Comparison of ENCODE assay signal across 21 mouse cellular contexts in genomic region chr11:104096536-104096935, GRCm38 (mm10). TPM values are rescaled to one million over a fixed set of nuclear protein-coding genes. Genes with fewer than 3 reads are reported as not detected.
"Had no signal": no experiment of that assay in that cellular context is flagged by ENCODE, and none has a peak within 500 bp of the region (broad histone marks: within the 10 kb centered on the region; RNA-seq: fewer than 3 reads in every experiment).

No protein-coding gene starts in this region.

- H3K9ac ChIP-seq: kidney, embryonic 15.5 days; liver, embryonic 13.5 days; stomach, embryonic 15.5 days had no signal

- H3K27me3 ChIP-seq: liver, embryonic 13.5 days; stomach, embryonic 15.5 days had no signal

- H3K4me3 ChIP-seq: kidney, embryonic 15.5 days; layer of hippocampus, adult 2 months; left cerebral cortex, adult 2 months; liver, embryonic 13.5 days; stomach, embryonic 15.5 days had no signal

- DNase-seq: kidney, adult 8-10 months; kidney, postnatal 10 days; layer of hippocampus, postnatal 36 days; liver, embryonic 13.5 days; lung, adult 2 months; lung, postnatal 14 days; midbrain, embryonic 14.5 days; right cerebral cortex, postnatal 25 days; spleen, adult 18-20 months; thymus, postnatal 36 days had no signal

- H3K4me2 ChIP-seq: kidney, embryonic 15.5 days; liver, embryonic 13.5 days; midbrain, embryonic 11.5 days; stomach, embryonic 15.5 days had no signal

- H3K36me3 ChIP-seq: kidney, embryonic 15.5 days; liver, embryonic 13.5 days; stomach, embryonic 15.5 days had no signal

- H3K4me1 ChIP-seq: kidney, embryonic 15.5 days; liver, embryonic 13.5 days; stomach, embryonic 15.5 days had no signal

- H3K27ac ChIP-seq: kidney, embryonic 15.5 days; layer of hippocampus, adult 2 months; left cerebral cortex, adult 2 months; liver, embryonic 13.5 days; stomach, embryonic 15.5 days had no signal

- H3K9me3 ChIP-seq: kidney, embryonic 15.5 days; liver, embryonic 13.5 days; stomach, embryonic 15.5 days had no signal

RNA-seq across cellular contexts. Expression of gene Crhr1, which starts 36.1 kb away (rescaled TPM):
- total RNA-seq: liver, adult 2 months; megakaryocyte progenitor cell, adult 5-6 weeks; megakaryocyte-erythroid progenitor cell, adult 5-6 weeks had no signal
- polyA plus RNA-seq: large intestine, adult 2 months; liver, embryonic 13.5 days; liver, embryonic 16.5 days; lung, adult 2 months; lung, embryonic 16.5 days had no signal
